Mouse (Mus musculus) lung, postnatal 25 days (tissue): Measurements from ENCODE around the gene 2510002D24Rik.
A peak's percentile ranks its signal among the peaks of the same experiment; 100 is the strongest.

Experiments used
- DNase-seq: peaks from one replicate; pipeline ENCODE4 v3.0.0; 2022; ENCODE audit warnings: low spot score

Gene 2510002D24Rik

DNA sequence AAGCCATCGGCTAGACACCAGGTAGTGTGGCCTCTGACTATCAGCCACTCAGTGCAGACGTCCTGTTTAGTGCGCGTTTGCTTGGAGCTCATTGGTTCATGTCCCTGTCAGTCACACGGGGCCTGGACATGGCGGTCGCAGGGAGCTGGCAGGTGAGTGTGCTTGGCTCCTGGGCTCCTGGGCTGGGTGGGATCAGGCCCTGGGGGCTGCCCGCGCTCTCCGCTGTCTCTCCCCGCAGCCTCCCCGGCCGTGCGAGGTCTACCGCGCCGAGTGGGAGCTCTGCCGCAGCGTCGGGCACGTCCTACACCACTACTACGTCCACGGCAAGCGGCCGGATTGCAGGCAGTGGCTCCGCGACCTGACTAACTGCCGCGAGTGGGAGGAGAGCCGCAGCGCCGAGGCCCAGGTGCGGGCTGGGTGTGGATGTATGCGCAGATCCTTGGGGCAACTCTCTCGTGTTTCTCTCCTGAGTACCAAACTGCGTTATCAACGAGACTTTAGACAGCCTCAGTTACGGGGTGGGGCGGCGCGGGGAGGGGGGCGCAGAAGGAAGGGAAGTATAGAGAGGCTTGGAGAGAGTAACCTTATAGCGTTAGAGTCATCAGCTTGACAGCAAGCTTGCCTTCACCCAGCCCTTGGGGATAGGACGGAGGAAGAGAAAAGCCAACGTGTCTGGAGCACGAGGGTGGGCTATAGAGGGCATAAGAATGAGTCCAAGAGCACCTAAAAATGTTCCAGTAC lies at the start of gene 2510002D24Rik, which contains the start of gene Gm28539:
Gene 2510002D24Rik, plus strand, starts transcription at position 111 of the 741 bp plus-strand sequence.
Gene Gm28539, plus strand, starts transcription at position 117 of the 741 bp plus-strand sequence.
- peak; percentile 98 for DNase-seq

DNA sequence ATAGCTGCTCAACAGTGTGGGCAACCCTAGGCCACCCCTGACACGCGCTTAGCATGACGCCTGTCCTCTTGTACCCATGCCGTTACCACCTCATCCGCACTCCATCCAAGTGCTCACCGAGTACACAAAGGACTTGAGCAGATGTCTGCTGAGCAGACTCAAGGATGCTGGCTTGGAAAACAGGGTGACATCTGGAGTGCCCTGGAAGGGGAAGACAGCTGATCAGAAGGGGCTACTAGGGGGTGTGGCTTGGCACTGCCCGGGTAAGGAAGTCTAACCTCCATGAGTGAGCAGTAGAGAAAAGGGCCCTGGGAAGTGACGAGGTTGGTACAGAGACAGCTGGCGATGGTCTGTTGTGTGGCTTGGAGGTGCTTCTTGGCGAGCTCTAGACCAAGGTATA lies 49.7 kb upstream of the 2510002D24Rik start:
- no peak for DNase-seq

DNA sequence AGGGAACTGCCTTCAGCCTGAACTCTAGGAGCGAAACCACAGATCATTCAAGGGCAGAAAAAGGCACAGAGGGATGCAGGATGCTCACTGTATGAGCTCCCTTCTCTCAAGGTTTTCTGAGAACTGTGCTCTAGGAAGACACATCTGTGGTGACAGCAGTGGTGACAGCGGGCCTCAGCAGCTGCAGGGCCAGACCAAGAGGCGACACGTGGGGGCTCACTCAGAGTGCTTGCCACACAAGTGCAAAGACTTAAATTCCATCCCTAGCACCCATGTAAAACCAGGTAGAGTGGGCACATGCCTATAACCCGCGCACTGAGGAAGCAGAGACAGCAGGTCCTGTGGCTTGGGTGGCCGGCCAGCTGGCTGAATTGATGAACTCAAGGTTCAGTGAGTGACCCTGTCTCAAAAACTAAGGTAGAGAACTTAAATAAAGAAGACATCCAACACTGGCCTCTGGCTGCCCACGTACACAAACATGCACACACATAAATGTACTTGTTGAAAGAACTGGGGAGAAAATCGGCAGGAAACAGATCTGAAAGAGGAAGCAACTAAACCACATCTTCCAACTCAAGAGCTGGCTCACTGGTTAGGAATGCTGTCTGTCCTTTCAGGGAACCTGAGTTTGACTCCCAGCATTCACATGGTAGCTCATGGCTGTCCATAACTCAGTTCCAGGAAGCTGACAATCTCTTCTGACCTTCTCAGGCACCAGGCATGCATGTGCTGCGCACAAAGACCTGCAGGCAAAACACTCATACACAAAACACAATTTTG lies 47.6 kb upstream of the 2510002D24Rik start:
- DNase-seq: no peak

DNA sequence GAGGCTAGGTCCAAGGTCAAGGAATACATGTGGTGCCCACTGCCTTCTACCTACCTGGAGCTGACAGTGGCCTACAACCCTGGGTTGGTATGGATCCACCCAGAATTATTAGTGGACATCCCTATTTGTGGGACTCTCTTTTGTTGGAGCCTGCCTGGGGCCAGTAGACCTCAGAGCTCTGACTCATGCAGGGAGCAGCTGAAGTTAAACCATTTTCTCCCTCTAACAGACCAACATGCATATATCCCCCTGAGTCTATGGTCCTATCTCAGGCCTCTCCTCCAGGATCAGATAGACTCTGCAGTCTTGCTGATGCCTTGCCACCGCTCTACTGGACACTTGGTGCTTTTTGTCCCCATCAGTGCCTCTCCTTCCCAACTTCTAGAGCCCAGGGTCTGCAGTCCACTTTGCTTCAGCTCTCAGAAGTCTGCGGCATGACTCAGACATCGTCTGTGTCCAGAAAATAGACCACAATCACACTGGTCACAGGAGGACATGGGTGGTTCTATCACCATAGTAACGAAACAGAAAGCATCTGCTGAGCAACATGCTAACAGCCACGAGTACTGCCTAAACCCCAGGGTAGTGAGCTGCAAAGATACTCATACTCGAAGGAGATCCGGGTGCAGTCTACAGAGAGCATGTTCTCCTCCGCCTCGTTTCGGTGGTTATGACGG lies 41.0 kb upstream of the 2510002D24Rik start:
- no peak for DNase-seq

DNA sequence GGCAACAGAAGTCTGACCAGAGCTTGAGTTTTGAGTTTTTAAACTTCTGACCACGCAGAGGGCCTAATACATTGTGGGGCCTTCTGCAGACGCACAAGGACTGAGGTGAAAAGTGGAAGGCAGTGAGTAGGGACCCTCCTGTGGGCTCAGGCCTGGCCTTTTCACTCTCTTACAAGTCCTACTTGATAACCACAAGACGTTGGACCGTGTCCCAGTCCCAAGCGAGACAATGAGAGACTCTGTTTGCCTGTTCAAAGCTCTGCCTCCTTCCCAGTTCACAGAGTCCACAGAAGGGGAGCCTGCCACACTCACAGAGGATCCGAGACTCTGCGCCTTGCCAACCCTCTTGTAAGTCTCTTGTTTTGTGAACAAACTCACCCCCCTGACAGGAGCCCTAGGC lies 39.7 kb upstream of the 2510002D24Rik start:
- no peak for DNase-seq

DNA sequence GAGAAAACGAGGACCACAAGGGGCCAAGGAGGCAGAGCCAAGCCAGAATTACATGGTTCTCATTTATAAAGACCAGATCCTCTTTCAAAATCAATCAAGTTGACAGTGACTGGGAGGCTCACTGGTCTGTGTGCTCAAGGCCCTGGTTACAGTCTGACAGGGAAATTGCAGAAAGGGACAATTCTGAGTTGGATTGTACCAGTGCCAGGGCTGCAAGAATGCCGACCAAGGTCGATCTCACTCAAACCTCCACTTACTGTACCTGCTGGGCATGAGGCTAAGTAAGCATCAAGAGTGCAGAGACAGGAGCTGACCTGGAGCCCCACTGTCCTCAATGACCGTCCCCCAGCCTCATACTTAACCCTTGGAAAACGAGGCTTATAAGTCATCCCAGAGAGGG lies 38.2 kb upstream of the 2510002D24Rik start:
- DNase-seq: no peak

DNA sequence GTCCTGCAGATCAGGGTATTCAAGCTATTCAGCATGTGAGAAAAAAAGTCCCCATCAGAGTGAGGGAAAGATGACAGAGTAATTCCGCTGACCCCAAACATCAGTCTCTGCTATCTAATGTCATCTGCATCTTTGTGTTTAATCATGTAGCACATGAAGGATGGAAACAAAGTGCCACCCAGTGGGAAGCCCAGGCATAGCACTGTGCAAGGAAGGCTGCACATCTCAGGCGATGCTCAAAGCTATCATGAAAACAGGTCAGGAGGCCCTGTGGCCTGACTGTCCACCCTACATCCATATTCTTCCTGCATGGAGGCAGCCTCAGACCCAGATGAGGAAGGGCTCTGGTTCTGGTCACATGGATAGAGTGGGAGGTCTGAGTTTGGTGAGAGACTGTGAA lies 37.5 kb upstream of the 2510002D24Rik start:
- DNase-seq: peak; percentile 42

DNA sequence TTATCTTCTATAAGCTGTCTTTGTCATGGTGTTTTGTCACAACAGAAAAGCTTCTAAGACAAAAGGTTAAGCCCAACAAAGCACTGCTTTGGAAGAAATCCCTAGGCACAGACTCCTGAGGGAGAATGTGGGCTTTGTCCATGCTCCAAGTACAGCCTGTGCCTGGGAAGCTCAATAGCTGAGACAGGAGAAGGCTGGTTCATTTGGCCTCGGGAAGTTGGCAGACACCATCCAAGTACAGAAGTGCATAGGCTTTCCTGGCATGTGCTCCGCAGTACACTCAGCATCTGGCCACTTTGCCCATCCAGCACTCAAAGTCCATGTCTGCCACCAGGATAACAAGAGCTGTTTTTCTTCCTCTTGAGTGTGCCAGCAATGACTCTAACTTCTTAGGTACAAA lies 30.6 kb upstream of the 2510002D24Rik start:
- DNase-seq: no peak

DNA sequence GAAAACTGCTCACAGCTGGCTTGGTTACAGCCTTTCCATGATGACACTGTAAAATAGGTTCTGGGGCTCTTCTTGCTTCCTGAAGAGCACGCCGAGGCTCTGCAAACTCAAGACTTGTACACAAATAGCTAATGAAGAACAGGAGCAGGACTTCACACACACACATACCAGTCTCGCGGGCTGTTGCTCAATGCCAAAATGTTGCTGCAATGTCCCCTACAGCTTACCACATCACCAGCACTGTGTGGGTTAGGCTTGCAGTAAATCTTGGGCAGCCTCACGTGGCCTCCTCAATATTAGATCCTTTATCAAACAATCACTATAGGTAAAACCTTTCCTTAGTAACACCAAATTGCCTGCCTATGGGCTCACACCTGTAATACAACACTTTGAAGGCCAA lies 27.4 kb upstream of the 2510002D24Rik start:
- DNase-seq: peak; percentile 10

DNA sequence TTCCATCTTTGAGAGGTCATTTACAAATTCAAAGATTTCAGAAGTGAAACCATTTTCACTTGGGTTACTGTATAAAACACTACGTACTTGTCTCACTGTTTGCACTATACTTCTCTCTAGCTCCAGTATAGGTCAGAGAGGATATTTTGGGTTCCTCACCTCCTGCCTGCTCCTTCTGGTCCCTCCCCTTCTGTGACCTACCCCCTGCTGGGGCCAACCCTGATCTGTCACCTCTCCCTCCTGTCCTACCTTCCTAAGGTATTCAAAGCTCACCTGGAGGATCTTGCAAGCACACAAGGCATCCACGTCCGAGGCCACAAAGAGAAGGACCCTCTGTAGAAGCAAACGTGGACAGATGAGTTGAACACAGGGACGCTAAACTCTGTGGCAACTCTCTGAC lies 25.3 kb upstream of the 2510002D24Rik start:
- DNase-seq: no peak

DNA sequence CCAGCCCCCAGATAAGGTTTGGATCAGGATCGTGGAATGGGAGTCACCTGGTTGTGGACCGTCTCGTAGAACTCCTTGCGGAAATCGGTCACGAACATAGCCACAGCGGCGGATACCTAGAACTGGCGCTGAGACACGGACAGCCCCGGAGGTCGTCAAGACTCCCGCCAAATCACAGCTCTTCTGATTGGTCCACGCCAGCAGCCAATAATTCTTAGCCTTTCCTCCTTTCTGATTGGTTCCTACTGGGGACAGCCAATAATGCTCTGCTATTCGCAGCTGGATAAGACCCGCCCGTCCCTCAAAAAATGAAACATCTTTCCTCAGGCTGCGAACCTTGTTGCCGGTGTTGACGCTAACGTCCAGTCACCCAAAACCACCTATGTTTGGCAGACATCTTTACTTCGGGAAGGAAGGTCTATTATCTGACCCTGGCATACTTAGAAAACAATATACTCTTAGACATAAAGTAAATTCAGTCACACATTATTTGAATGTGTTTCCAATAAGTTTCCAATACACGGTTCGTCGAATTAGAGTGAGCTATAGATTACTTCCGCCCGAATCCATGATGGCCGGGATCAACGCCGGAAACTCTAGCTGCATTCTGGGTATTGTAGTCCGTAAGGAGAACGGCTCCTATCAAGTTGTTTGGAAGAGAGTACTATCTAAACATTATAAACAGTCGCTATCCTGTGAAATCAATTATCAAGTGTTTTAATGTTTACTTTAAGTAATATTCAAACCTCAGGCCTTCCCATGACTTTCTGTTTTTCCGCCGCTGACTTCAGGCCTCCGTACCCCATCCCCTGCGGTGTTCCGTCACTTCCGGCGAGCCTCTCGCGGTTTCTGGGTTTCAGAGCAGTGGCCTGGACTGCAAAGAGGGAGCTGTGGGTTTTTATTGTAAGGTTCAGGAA lies 24.7 kb upstream of the 2510002D24Rik start, which contains the start of the genes Ufd1 and Cdc45:
Gene Ufd1, plus strand, starts transcription at position 312 of the 917 bp plus-strand sequence.
Gene Cdc45, minus strand, starts transcription at position 520 of the 917 bp plus-strand sequence.
- DNase-seq: peak; percentile 97

DNA sequence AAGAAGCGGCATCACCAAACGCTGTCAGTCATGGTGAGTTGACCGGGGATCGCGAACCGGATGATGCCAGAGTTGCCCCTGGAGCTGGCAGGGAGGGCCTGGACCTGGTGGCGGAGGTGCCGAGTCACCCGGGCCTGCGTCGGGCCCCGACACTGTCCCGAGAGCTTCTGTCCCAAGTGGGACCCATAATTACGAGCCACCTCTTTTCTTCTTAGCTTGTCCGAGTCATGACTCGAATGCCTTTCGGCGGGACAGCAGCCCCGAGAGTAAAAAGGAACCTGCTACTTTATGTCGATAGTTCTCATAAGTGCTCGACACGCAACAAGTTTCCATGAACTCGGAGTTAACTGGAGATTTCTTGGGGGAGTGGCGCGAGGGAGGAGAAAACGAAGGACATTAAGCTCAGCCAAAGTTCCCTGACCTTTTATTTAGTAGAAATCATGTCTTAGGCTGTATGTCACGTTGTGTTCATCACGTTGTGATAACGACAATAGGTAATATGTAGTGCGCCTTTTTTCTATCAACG lies 23.9 kb upstream of the 2510002D24Rik start:
- no peak for DNase-seq

DNA sequence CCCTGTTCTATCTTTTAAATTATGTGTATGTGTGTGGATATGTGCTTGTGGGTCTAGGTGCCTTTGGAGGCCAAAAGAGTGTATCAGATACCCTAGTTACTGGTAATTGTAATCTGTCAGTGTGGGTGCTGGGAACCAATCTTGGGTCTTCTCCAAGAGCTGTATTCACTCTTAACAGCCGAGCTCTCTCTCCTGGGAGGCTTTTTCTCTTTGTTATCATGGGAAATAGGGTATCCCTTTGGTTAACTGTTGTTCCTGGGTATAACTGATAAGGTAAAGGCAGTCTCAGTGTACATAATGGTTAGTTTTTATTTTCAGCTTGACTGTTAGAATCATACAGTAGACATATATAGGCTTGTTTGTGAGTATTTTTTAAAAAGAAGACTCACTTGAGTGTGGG lies 14.0 kb upstream of the 2510002D24Rik start:
- no peak for DNase-seq

DNA sequence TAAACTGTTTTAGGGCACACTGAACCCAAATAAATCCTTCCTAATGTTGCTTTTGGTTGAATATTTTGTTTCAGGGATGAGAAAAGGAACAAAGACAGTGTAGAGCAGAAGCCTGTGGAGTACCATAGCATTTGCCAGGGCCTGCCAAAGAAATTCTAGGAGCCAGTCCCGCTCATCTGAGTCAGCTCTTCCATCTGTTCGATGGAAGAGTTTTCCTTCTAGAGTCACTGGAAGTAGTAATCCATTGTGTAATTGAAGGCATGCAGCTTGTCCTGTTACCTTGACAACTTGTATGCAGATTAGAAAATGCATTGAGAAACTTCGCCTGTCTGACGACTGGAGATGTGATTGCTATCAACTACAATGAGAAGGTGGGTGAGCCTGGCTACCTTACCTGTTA lies 13.5 kb upstream of the 2510002D24Rik start:
- DNase-seq: no peak

DNA sequence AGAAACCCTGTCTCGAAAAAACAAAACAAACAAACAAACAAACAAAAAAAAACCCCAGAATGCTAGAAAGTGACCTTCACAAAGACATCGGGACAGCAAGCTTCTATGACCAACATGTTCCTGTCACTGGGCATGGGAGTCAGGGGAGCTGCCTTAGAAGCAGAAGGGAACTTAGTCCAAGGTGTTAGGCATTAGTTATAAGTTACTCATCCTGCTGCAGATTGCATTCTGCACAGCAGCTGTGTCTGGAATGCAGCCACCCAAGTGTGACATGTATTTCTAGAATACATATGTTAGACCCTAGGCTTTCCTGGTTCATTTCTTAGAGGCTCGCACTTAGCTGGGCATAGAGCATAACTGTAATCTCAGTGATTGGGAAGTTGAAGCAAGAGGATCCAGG lies 7.7 kb upstream of the 2510002D24Rik start:
- no peak for DNase-seq

DNA sequence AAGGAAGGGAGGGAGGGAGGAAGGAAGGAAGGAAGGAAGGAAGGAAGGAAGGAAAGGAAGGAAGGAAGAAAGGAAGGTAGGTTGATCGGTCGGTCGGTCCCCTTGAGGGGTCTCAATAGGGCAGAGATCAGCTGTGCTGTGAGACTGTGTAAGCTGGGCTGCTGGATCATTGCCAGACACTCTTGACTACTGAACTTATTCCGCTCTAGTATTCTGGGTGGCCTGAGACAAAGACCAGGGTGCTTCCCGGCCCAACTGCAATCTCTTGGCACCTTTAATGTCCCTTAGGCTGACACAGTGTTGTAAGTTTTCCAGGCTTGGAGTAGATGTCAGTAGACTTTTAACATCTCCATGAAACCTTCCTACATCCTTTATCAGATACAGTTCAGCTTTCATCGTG lies 7.3 kb upstream of the 2510002D24Rik start:
- no peak for DNase-seq

DNA sequence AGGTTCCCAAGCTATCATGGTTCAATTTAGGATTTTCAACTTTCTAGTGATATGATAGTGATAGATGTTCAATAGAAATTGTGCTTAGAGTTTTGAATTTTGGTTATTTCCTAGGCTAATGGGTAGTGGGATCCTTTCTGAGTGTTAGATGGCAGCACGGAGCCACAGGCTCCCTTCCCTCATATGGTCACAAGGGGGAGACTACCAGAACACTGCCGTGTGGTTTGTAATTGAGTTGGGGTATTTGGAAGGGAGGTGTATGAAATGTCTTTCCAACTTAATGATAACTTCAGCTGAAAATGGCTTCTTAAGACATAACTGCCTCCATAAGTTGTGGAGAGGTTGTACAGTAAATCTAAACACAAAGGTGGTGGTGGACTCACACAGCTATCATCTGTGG lies 2.9 kb upstream of the 2510002D24Rik start:
- DNase-seq: no peak

DNA sequence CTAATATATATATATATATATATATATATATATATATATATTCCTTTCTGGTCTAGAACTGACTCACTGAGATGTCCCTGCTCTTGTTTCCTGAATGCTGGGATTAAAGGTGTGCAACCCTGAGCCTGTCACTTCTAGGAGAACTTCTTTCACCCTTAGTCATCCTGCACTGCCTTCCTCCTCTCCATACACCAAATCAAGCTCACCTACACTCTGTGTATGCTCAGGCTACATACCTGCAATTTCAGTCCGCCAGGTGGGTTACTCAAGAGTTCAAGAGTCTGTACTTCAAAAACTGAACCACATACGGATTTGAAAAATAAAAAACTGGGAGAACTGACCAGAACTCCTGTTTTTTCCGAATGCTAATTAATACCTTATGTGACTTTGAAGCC lies 308 bp upstream of the 2510002D24Rik start:
- no peak for DNase-seq

DNA sequence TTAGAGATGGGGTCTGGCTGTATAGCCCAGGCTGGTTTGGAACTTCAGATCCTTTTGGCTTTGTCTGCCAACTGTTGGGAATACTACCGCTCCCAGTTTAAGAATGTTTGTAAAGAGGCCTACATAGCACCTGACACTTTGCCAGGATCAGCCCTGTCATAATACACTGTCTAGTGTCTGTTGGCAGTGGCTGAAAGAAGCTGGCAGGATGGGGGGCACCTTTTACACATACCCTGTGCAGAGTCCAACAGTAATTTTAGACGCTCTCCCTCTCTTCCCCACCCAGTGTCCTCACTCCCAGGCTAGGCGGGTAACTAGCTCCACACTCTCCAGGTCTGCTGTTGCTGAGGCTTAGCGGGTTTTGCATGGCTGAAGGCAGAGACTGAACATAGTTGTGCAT lies 2.0 kb downstream of the 2510002D24Rik start:
- DNase-seq: no peak

DNA sequence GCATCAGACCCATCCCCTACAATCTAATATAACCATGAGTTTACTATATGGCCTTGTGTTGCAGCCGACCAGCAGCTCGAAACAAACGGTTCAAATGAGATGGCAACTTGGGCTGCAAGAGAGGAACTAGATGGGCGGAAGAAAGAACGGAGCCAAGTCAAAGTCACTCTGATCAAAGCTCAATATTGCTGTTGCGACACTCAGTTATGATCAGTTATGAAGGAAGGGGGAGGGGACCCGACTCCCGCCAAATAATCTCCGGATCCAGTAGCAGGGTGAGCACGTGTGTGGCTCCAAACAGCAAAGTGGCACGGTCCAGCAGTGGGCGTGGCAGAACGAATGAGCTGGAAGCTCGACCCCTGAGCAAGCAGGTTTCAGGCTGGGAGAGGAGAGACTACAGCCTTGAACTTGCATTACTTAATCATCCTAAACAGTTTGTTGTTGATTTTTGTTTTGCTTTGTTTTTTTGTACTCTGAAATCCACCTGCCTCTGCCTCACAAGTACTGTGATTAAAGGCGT lies 10.0 kb downstream of the 2510002D24Rik start:
- no peak for DNase-seq
